In the genomic region with DNA sequence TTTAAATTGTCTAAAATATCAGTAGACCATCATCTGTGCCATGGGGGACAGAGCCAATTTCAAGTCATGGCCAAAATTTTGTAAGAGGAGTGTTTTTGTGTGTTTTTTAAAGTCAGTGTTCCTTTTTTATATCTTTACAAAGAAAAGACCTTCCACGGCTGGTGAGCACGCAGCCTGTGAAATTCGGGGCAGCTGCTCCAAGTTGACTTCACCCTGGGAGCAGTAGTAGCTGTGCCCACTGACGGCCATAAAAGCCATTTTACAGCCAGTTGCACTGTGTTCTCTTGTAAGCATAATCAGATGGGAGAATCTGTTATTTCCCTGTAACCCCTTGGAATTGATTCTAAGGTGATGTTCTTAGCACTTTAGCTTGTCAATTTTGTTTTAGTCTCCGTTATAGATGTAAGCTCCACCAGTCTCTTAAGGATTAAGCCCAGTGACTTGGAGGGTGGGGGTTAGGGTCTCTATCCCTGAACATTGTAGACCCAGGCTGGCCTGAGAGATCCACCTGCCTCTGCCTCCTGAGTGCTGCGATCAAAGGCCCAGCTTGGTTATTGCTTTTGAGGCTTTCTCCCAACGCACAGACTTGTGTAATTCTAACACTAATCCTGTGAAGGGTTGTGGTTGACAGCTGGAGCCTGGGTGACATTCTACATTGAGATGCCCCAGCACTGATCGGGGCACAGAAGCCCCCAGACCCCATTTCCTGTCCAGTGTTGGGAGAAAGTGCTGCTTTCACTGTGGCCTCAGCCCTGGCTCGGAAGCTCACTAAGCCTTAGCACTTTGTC, we compare ENCODE assay signal across 7 mouse cellular contexts. TPM values are rescaled to one million over a fixed set of nuclear protein-coding genes. Genes with fewer than 3 reads are reported as not detected.
DNase-seq lines count a peak whose midpoint lies in the region; ATAC-seq and TF ChIP-seq lines count a peak whose summit lies in the region.

No protein-coding gene starts in this region.

- DNase-seq in A20 (ENCODE audit: low read depth, low spot score) (peak; percentile 20), CH12.LX (ENCODE audit: extremely low read depth) (no peak)
- no peak for DNase-seq in heart, postnatal 0 days (ENCODE audit: low spot score)
- DNase-seq in liver, embryonic 13.5 days = no peak
- DNase-seq in urinary bladder, postnatal 14 days (ENCODE audit: low spot score) = no peak

- H3K4me3 ChIP-seq in CH12.LX (replicated peaks in 1 of 3; ENCODE audit: low read depth in 2 of 3, low read length in 2 of 3, poor library complexity in 1 of 3) = peak overlapping the region; percentile 77 to 100 (median 78)
- H3K4me3 ChIP-seq in heart, postnatal 0 days (ENCODE audit: low read depth, low read length) = peak overlapping the region; percentile 73
- peak overlapping the region; percentile 74 for H3K4me3 ChIP-seq in liver, embryonic 13.5 days (replicated peaks)

- no peak; the same call in none of the 2 replicates for TF ChIP-seq POLR2A in CH12.LX (IDR thresholded peaks at IDR 0.05; ENCODE audit: low read depth, low read length)

- peaks cover 28 to 30% of the 10 kb centered on the region in 2 experiments for H3K36me3 ChIP-seq in CH12.LX (replicated peaks in 1 of 2; ENCODE audit: control insufficient read depth in 1 of 2, insufficient read depth in 1 of 2, low read length in 1 of 2)
- H3K36me3 ChIP-seq in heart, postnatal 0 days (replicated peaks; ENCODE audit: control insufficient read depth, insufficient read depth, low read length) = peaks cover 30% of the 10 kb centered on the region
- peaks cover 24% of the 10 kb centered on the region for H3K36me3 ChIP-seq in liver, embryonic 13.5 days

- ATAC-seq in heart, postnatal 0 days (ENCODE audit: insufficient read depth, low read depth) = no peak
- no peak for ATAC-seq in liver, embryonic 13.5 days (ENCODE audit: low read depth)
- no peak for ATAC-seq in frontal cortex, adult (ENCODE audit: low TSS enrichment)
- ATAC-seq in inflammation-experienced regulatory T-cells, adult 6 months = no peak

- 0 out of 2 replicates have a peak overlapping the region, but pooled peaks have one; percentile 2 for H3K27ac ChIP-seq in CH12.LX (ENCODE audit: insufficient read depth, low read depth)
- peak overlapping the region; percentile 96 for H3K27ac ChIP-seq in heart, postnatal 0 days (ENCODE audit: low read depth)
- H3K27ac ChIP-seq in liver, embryonic 13.5 days = peak overlapping the region; percentile 87

- H3K4me1 ChIP-seq in CH12.LX (ENCODE audit: control insufficient read depth in 1 of 2, insufficient read depth in 2 of 2) = peaks cover 8 to 60% of the 10 kb centered on the region in 2 experiments
- peaks cover 22% of the 10 kb centered on the region for H3K4me1 ChIP-seq in heart, postnatal 0 days (ENCODE audit: control insufficient read depth, insufficient read depth)
- H3K4me1 ChIP-seq in liver, embryonic 13.5 days (replicated peaks) = peaks cover 80% of the 10 kb centered on the region

- peak overlapping the region; percentile 98 for H3K9ac ChIP-seq in CH12.LX (ENCODE audit: insufficient read depth, low read depth)
- peak overlapping the region; percentile 96 for H3K9ac ChIP-seq in heart, postnatal 0 days (replicated peaks; ENCODE audit: low read depth, low read length)
- peak overlapping the region; percentile 90 for H3K9ac ChIP-seq in liver, embryonic 13.5 days

- peak overlapping the region; percentile 97 for H3K4me2 ChIP-seq in CH12.LX (ENCODE audit: insufficient read depth, low read depth, poor library complexity, severe bottlenecking)
- H3K4me2 ChIP-seq in heart, postnatal 0 days (ENCODE audit: low read depth, low read length) = peak overlapping the region; percentile 84
- H3K4me2 ChIP-seq in liver, embryonic 13.5 days = peak overlapping the region; percentile 86

- whole genome bisulfite sequencing in heart, postnatal 0 days = 39% methylated on average over 9 of the region's 9 CpGs
- 69% methylated on average over 9 of the region's 9 CpGs for WGBS in liver, embryonic 13.5 days (ENCODE audit: insufficient replicate concordance)

- no peaks in the 10 kb centered on the region for H3K9me3 ChIP-seq in CH12.LX (replicated peaks; ENCODE audit: low read length)
- no peaks in the 10 kb centered on the region for H3K9me3 ChIP-seq in heart, postnatal 0 days (replicated peaks; ENCODE audit: control insufficient read depth, low read length)
- no peaks in the 10 kb centered on the region for H3K9me3 ChIP-seq in liver, embryonic 13.5 days (replicated peaks)

- in situ Hi-C loops in CH12.LX (cut with MboI; ENCODE audit: low pct_ligation_motif_present, low pct_unique_long_range_greater_than_20kb, low sequenced_read_pairs) = no loop called here

- dilution Hi-C loops in CH12.LX (cut with MboI; ENCODE audit: extremely low pct_ligation_motif_present, extremely low pct_unique_long_range_greater_than_20kb, low sequenced_read_pairs) = no loop called here

- no peak for TF ChIP-seq CTCF in CH12.LX (conservative IDR thresholded peaks at IDR 0.05 in 1 of 2, IDR thresholded peaks at IDR 0.05 in 1 of 2; ENCODE audit: low read depth in 2 of 2, low read length in 2 of 2)
- TF ChIP-seq CTCF in heart, postnatal 0 days (IDR thresholded peaks at IDR 0.05; ENCODE audit: low read depth) = no peak

- peaks cover 41% of the 10 kb centered on the region for H3K79me2 ChIP-seq in CH12.LX (replicated peaks; ENCODE audit: control insufficient read depth, extremely low read depth, insufficient read depth, poor library complexity, severe bottlenecking)

- no peak for TF ChIP-seq RAD21 in CH12.LX (IDR thresholded peaks at IDR 0.05; ENCODE audit: low read depth, low read length)

- TF ChIP-seq EP300 in CH12.LX (IDR thresholded peaks at IDR 0.05; ENCODE audit: low read length) = no peak
- TF ChIP-seq EP300 in heart, postnatal 0 days (IDR thresholded peaks at IDR 0.05; ENCODE audit: low read depth) = no peak; the same call in 1 of the 2 replicates

- no peaks in the 10 kb centered on the region for H3K27me3 ChIP-seq in CH12.LX (replicated peaks)
- H3K27me3 ChIP-seq in heart, postnatal 0 days (ENCODE audit: control insufficient read depth, insufficient read depth, low read length) = no peaks in the 10 kb centered on the region
- no peaks in the 10 kb centered on the region for H3K27me3 ChIP-seq in liver, embryonic 13.5 days

TF ChIP-seq in CH12.LX, 34 proteins besides CTCF, POLR2A, EP300 and RAD21 (continues in another document):
- TF ChIP-seq MAZ (IDR thresholded peaks at IDR 0.05; ENCODE audit: low read depth, low read length) (no peak), KAT2A (IDR thresholded peaks at IDR 0.05; ENCODE audit: insufficient replicate concordance, low read length) (no peak), USF1 (IDR thresholded peaks at IDR 0.05; ENCODE audit: low read depth, low read length) (no peak), UBTF (IDR thresholded peaks at IDR 0.05; ENCODE audit: low read depth, low read length) (no peak), TCF12 (IDR thresholded peaks at IDR 0.05; ENCODE audit: low read depth, low read length) (no peak), JUND (conservative IDR thresholded peaks at IDR 0.05; ENCODE audit: low read depth, low read length) (no peak), SMC3 (IDR thresholded peaks at IDR 0.05; ENCODE audit: low read depth, low read length) (no peak)

RNA-seq across cellular contexts. Expression of gene Txnip, which starts 3.3 kb away (rescaled TPM):
- 52.5 and 76.7 TPM in 2 replicates for total RNA-seq in CH12.LX (2012; rRNA removed)
- 184 and 220 TPM in 2 replicates for total RNA-seq in CH12.LX (2014; rRNA removed)
- 39.2 and 41.8 TPM in 2 replicates for polyA plus RNA-seq in CH12.LX (2012; ENCODE audit: insufficient read length, low read depth)
- total RNA-seq in heart, postnatal 0 days (2014; rRNA removed; ENCODE audit: low replicate concordance) = 1,058 and 1,196 TPM in 2 replicates
- 332 and 600 TPM in 2 replicates for polyA plus RNA-seq in heart, postnatal 0 days (2015; fragmentation: Nextera tagmentation; extraction: Ambion mirVana)
- polyA plus RNA-seq in liver, embryonic 13.5 days (2015; fragmentation: Nextera tagmentation; extraction: Ambion mirVana) = 29.7 and 29.9 TPM in 2 replicates
- 100 to 1,000 TPM; 160 to 366 (median 354) TPM for polyA plus RNA-seq in inflammation-experienced regulatory T-cells, adult 6 months (2017; shearing (Covaris generic))

RNA-seq across cellular contexts. Expression of gene Gm16253, which starts 15.7 kb away (rescaled TPM):
- total RNA-seq in CH12.LX (2012; rRNA removed) (0.38 and 0.72 TPM in 2 replicates), CH12.LX (2014; rRNA removed) (not detected in 2 replicates)
- 0.46 TPM in 1 of 2 replicates, not detected in the other for polyA plus RNA-seq in CH12.LX (2012; ENCODE audit: insufficient read length, low read depth)
- not detected in 2 replicates for total RNA-seq in heart, postnatal 0 days (2014; rRNA removed; ENCODE audit: low replicate concordance)
- polyA plus RNA-seq in heart, postnatal 0 days (2015; fragmentation: Nextera tagmentation; extraction: Ambion mirVana) = 1.1 and 1.2 TPM in 2 replicates
- polyA plus RNA-seq in liver, embryonic 13.5 days (2015; fragmentation: Nextera tagmentation; extraction: Ambion mirVana) = 0.29 TPM in 1 of 2 replicates, not detected in the other
- 1 to 10 TPM in 1 of 3 experiments, not detected in 2; 2.1 TPM for polyA plus RNA-seq in inflammation-experienced regulatory T-cells, adult 6 months (2017; shearing (Covaris generic))

RNA-seq across cellular contexts. Expression of gene Polr3gl, which starts 32.9 kb away (rescaled TPM):
- total RNA-seq in CH12.LX (2012; rRNA removed) = 10.4 and 13.7 TPM in 2 replicates
- total RNA-seq in CH12.LX (2014; rRNA removed) = 15.7 and 16.6 TPM in 2 replicates
- 18.8 and 28.4 TPM in 2 replicates for polyA plus RNA-seq in CH12.LX (2012; ENCODE audit: insufficient read length, low read depth)
- total RNA-seq in heart, postnatal 0 days (2014; rRNA removed; ENCODE audit: low replicate concordance) = 10.3 and 13.1 TPM in 2 replicates
- 37.1 and 38.7 TPM in 2 replicates for polyA plus RNA-seq in heart, postnatal 0 days (2015; fragmentation: Nextera tagmentation; extraction: Ambion mirVana)
- 13.0 and 13.5 TPM in 2 replicates for polyA plus RNA-seq in liver, embryonic 13.5 days (2015; fragmentation: Nextera tagmentation; extraction: Ambion mirVana)
- 10 to 100 TPM; 26.9 to 48.9 (median 33.8) TPM for polyA plus RNA-seq in inflammation-experienced regulatory T-cells, adult 6 months (2017; shearing (Covaris generic))

RNA-seq across cellular contexts. Expression of gene Ankrd34a, which starts 35.4 kb away (rescaled TPM):
- 0.04 TPM in 2 replicates for total RNA-seq in CH12.LX (2012; rRNA removed)
- total RNA-seq in CH12.LX (2014; rRNA removed) = not detected in 2 replicates
- polyA plus RNA-seq in CH12.LX (2012; ENCODE audit: insufficient read length, low read depth) = 0.11 TPM in 1 of 2 replicates, not detected in the other
- total RNA-seq in heart, postnatal 0 days (2014; rRNA removed; ENCODE audit: low replicate concordance) = 1.2 and 5.3 TPM in 2 replicates
- 6.0 and 6.8 TPM in 2 replicates for polyA plus RNA-seq in heart, postnatal 0 days (2015; fragmentation: Nextera tagmentation; extraction: Ambion mirVana)
- 0.12 and 0.14 TPM in 2 replicates for polyA plus RNA-seq in liver, embryonic 13.5 days (2015; fragmentation: Nextera tagmentation; extraction: Ambion mirVana)
- under 1 TPM in 1 of 3 experiments, not detected in 2; 0.17 TPM for polyA plus RNA-seq in inflammation-experienced regulatory T-cells, adult 6 months (2017; shearing (Covaris generic))

RNA-seq across cellular contexts. Expression of gene Hfe2, which starts 36.1 kb away (rescaled TPM):
- total RNA-seq in CH12.LX (2012; rRNA removed) (not detected in 2 replicates), CH12.LX (2014; rRNA removed) (not detected in 2 replicates)
- polyA plus RNA-seq in CH12.LX (2012; ENCODE audit: insufficient read length, low read depth) = not detected in 2 replicates
- total RNA-seq in heart, postnatal 0 days (2014; rRNA removed; ENCODE audit: low replicate concordance) = 68.1 and 81.3 TPM in 2 replicates
- polyA plus RNA-seq in heart, postnatal 0 days (2015; fragmentation: Nextera tagmentation; extraction: Ambion mirVana) = 24.7 and 25.9 TPM in 2 replicates
- 1.3 and 1.7 TPM in 2 replicates for polyA plus RNA-seq in liver, embryonic 13.5 days (2015; fragmentation: Nextera tagmentation; extraction: Ambion mirVana)
- polyA plus RNA-seq in inflammation-experienced regulatory T-cells, adult 6 months (2017; shearing (Covaris generic)) = not detected

Comparison
In these comparisons a context has a peak if more than half of its experiments do, and no peak if none do; other contexts are left out.
1. H3K27ac ChIP-seq: peak in every context shown above with its lines; median percentile 96 in heart, postnatal 0 days; 87 in liver, embryonic 13.5 days; 2 in CH12.LX.